Mouse (Mus musculus) forebrain, embryonic 12.5 days (tissue): ENCODE data around the gene Fosb. TPM values are rescaled to one million over a fixed set of nuclear protein-coding genes. Genes with fewer than 3 reads are reported as not detected.

ENCODE experiments used
- ATAC-seq: fragments of 200-750 bp; cut with Nextera tagmentation; 2 replicates; pipeline ENCODE4 v1.8.0; 2017; ENCODE audit warnings: moderate TSS enrichment; ENCODE audit not compliant: low FRiP score
- H3K27ac ChIP-seq: fragments of 300-500 bp; sonication (generic); 2 replicates; pipeline ENCODE4 v1.5.1; 2016; ENCODE audit warnings: mild to moderate bottlenecking
- H3K27me3 ChIP-seq: fragments of 300-500 bp; sonication (generic); 2 replicates; pipeline ENCODE4 v1.6.1; 2016; ENCODE audit warnings: mild to moderate bottlenecking
- H3K36me3 ChIP-seq: fragments of 300-500 bp; sonication (generic); replicated peaks from 2 replicates; pipeline ENCODE4 v1.6.1; 2016; ENCODE audit warnings: mild to moderate bottlenecking
- H3K4me1 ChIP-seq: fragments of 300-500 bp; sonication (generic); 2 replicates; pipeline ENCODE4 v1.6.1; 2016
- H3K4me2 ChIP-seq: fragments of 300-500 bp; sonication (generic); 2 replicates; pipeline ENCODE4 v1.6.1; 2016; ENCODE audit warnings: mild to moderate bottlenecking, moderate library complexity
- H3K4me3 ChIP-seq: fragments of 300-500 bp; sonication (generic); replicated peaks from 2 replicates; pipeline ENCODE4 v1.5.1; 2016; ENCODE audit warnings: mild to moderate bottlenecking
- H3K9ac ChIP-seq: fragments of 300-500 bp; sonication (generic); 2 replicates; pipeline ENCODE4 v1.6.1; 2016; ENCODE audit warnings: mild to moderate bottlenecking
- H3K9me3 ChIP-seq: fragments of 300-500 bp; sonication (generic); 2 replicates; pipeline ENCODE4 v1.6.1; 2016
- WGBS: fragments of 180-500 bp; shearing (Covaris S2); methylation state at CpG from one replicate; pipeline ENCODE4 v1.1.7; 2016; 5-methylcytosine and 5-hydroxymethylcytosine counted together
- polyA plus RNA-seq: library from polyadenylated mRNA; unstranded; fragments of >200 nt; fragmentation: Nextera tagmentation; extraction: Ambion mirVana; gene quantifications from 2 replicates; pipeline ENCODE4 v1.2.1, GENCODE M21; 2016

Gene Fosb
- polyA plus RNA-seq, 1 experiment from 2014 or later: not detected

DNA sequence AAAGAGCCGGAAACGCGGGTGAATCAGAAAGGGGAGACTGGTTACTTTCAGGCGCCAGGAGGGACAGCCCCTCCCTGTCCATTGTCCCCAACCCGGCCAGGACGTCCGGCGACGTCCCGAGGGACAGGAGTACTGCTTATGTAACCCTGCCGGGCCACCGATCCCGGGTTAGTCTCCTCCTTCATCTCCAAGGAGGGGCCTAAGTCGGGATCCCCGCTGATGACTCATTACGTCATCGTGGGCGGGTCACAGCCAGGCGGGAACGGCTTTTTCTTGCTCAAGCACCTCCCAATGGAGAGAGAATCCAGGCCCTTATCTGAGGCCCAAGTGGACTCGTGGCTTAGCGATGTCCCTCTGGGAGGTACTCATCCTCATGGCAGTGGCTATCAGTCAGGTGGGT, 17.3 kb upstream of the Fosb start:
- peak; percentile 77 for ATAC-seq
- Histone ChIP-seq H3K36me3 (no peaks in the 10 kb centered on the region), H3K27me3 (peaks cover 7% of the 10 kb centered on the region; the same call in 1 of the 2 replicates), H3K4me3 (peak overlapping the region; percentile 37), H3K4me1 (peaks cover 24% of the 10 kb centered on the region), H3K27ac (peak overlapping the region; percentile 60), H3K4me2 (peak overlapping the region; percentile 65), H3K9me3 (no peaks in the 10 kb centered on the region), H3K9ac (peak overlapping the region; percentile 26; the same call in 1 of the 2 replicates)
- WGBS: 0% methylated on average over 22 of the region's 22 CpGs

DNA sequence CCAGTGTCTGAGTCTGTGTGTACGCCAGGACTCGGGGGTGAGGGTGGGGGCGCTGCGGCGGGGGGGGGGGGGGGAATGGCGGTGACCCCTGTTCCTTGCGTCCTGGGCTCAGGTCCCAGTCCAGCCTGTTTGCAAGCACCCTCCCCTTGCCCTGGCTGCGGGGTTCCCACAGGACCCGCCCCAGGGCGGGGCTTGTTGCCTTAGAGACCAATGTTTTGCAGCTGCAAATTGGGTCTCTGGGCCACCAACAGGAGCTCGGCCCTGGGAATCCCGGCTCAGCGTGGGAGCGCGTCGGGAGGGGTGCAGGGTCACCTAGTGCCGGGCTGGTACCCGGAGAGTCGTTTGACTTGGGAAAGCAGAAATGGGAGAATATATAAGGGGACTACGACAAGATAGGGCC, 16.5 kb upstream of the Fosb start:
- Histone ChIP-seq H3K4me3 (peak overlapping the region; percentile 37), H3K27me3 (peaks cover 7% of the 10 kb centered on the region; the same call in 1 of the 2 replicates), H3K27ac (peak overlapping the region; percentile 60), H3K4me1 (peaks cover 24% of the 10 kb centered on the region), H3K9me3 (no peaks in the 10 kb centered on the region), H3K36me3 (no peaks in the 10 kb centered on the region), H3K4me2 (peak overlapping the region; percentile 65), H3K9ac (no peak overlapping the region)
- ATAC-seq: peak; percentile 77
- 0% methylated on average over 19 of the region's 20 CpGs for WGBS

DNA sequence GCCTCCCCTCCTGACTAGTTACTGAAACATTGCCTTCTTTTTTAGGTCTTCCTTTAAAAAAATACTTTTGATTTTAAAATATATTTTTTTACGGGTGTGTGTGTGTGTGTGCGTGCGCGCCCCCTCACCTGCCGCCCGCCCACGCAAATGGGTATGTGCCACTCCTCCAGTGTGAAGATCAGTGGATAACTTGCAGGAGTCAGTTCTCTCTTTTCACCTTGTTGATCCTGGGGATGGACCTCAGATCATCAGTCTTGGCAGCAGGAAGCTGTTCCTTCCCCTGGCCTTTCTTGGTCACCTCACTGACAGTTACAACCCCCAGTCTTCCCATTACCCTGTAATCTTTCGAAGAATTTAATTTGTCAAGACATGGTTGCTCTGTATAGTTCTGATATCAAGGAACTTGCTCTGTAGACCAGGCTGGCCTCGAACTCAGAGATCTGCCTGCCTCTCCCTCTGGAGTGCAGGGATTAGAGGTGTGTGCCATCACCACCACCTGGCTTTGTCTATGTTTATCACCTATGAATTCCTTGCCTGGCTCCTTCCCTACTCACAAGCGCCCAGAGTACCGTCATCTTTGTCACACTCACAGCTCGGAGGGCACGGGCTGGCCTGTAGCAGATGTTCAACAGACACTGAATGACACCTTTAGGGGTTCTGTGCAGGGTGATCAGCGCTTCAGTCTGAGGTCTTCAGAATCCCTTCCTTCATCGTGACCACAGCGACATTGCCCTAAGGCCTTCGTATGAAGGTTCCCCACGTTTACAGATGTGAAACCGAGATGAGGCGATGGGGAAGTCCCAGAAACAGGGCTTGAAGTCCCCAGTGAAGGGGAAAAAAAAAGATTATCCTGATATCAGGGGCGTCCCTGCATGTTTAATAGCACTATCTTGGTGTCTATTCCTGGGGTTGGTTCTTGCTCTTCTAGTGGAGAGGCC, 15.7 kb upstream of the Fosb start:
- H3K4me2 ChIP-seq: peak overlapping the region; percentile 65
- H3K9me3 ChIP-seq: no peaks in the 10 kb centered on the region
- H3K36me3 ChIP-seq: no peaks in the 10 kb centered on the region
- H3K4me3 ChIP-seq: no peak overlapping the region
- ATAC-seq: no peak
- peaks cover 26% of the 10 kb centered on the region for H3K4me1 ChIP-seq
- H3K27ac ChIP-seq: no peak overlapping the region
- WGBS: 75% methylated on average over 21 of the region's 21 CpGs
- peaks cover 7% of the 10 kb centered on the region; the same call in 1 of the 2 replicates for H3K27me3 ChIP-seq
- H3K9ac ChIP-seq: no peak overlapping the region

DNA sequence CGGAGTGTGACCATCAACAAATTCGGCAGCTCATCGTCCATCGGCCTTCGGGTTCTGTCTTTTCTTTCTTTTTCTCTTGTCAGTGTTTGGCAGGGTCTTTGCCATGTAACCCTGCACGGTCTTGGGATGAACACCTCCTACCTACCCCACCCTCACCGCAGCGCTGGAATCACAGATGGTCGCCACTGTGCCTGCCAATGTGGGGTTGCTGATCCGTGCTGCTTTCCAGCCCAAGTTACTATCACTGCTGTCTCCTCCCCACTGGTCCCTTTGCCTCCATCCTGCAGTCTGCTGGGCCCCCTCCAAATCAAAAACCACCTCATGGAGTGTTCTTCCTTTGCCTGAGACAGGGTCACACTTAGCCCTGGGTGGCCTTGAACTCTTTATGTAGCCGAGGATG, 14.4 kb upstream of the Fosb start:
- WGBS: 85% methylated on average over 11 of the region's 11 CpGs
- Histone ChIP-seq H3K36me3 (no peaks in the 10 kb centered on the region), H3K4me2 (no peak overlapping the region), H3K9me3 (no peaks in the 10 kb centered on the region), H3K9ac (no peak overlapping the region), H3K4me3 (no peak overlapping the region), H3K4me1 (peaks cover 36% of the 10 kb centered on the region), H3K27me3 (peaks cover 9% of the 10 kb centered on the region; the same call in 1 of the 2 replicates), H3K27ac (no peak overlapping the region)
- no peak for ATAC-seq

DNA sequence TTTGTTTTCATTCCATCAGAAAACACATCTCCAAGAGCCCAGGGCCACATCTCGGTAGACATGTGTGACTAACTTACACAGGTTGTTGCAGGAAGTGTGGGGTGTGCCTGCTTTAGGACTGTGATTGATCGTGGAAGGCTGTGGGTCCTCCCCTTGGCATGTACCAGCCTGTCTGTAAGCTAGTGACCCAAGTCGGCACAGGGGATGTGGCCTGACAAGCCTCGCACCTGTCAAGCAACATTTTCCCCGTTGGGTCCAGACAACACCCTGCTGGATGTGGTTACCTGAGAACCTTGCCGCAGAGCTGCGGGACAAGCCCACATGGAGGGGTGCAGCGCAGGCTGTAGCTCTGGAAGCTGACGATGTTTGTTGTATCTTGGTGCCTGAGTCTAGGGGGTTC, 12.6 kb upstream of the Fosb start:
- 63% methylated on average over 9 of the region's 9 CpGs for WGBS
- Histone ChIP-seq H3K36me3 (no peaks in the 10 kb centered on the region), H3K4me1 (peaks cover 33% of the 10 kb centered on the region), H3K4me2 (no peak overlapping the region), H3K4me3 (no peak overlapping the region), H3K9me3 (no peaks in the 10 kb centered on the region), H3K27me3 (peaks cover 22% of the 10 kb centered on the region), H3K9ac (no peak overlapping the region), H3K27ac (no peak overlapping the region)
- no peak for ATAC-seq

DNA sequence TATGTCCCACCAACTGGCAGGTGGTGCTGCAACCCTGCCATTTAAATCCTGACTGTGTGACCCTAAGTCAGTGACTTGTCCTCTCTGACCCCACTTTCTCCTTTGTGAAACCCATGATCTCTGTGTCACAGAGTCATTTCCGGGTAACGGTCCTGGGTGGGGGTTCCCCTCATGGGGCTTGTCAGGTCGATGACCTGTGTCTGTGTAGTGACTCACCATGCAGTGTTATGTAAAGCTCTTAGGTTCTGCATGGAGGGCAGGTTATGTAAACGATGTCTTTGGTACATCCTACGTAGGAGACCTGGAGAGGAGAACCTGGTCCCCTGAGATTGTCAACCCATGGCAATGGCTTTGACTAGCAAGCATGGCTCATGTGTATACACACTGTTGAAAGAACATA, 11.6 kb upstream of the Fosb start:
- WGBS: 73% methylated on average over 5 of the region's 5 CpGs
- peaks cover 29% of the 10 kb centered on the region for H3K27me3 ChIP-seq
- no peak for ATAC-seq
- no peak overlapping the region for H3K4me2 ChIP-seq
- peaks cover 25% of the 10 kb centered on the region for H3K4me1 ChIP-seq
- H3K36me3 ChIP-seq: no peaks in the 10 kb centered on the region
- H3K4me3 ChIP-seq: no peak overlapping the region
- no peak overlapping the region for H3K27ac ChIP-seq
- no peak overlapping the region for H3K9ac ChIP-seq
- H3K9me3 ChIP-seq: no peaks in the 10 kb centered on the region

DNA sequence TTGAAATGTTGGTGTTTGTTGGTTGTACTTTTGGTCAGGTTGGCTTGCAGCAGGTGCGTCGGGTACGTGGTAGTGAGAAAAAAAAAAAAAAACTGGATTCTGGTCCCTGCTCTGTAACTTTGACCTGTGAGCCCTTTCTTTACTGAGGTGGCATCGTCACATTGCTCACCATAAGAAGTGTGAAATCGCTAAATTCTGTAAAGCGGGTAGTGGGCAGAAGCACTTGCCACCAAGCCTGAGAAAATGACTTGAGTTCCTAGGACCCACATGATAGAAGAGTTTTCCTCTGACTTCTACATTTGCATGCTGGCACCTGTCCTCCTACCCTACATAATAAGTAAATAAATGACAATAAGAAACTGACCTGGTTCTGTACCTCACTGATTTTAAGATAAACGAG, 10.8 kb upstream of the Fosb start:
- 41% methylated on average over 7 of the region's 7 CpGs for WGBS
- Histone ChIP-seq H3K27ac (0 out of 2 replicates have a peak overlapping the region, but pooled peaks have one; percentile 14), H3K4me3 (no peak overlapping the region), H3K36me3 (no peaks in the 10 kb centered on the region), H3K4me1 (peaks cover 20% of the 10 kb centered on the region), H3K9ac (no peak overlapping the region), H3K27me3 (peaks cover 29% of the 10 kb centered on the region), H3K9me3 (no peaks in the 10 kb centered on the region), H3K4me2 (peak overlapping the region; percentile 80)
- ATAC-seq: no peak

DNA sequence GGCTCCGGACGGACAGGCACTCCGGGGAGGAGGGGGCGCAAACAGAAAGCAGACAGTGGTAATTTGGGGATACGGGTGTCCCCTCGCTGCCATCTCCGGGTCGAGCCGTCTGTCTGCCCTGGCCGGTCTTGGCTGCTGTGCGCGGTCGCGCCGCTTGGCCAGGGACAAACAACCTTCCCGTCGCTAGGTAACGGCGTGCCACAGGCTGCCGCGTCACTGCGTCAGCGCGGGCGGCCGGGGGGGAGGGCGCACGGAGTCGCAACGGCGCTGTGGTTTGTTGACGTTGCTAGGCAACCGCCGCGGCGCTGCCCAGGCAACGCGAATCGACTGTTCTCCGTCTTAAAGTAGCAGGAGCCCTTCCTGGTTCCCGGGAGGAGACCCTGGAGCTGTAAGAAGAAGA, 10.1 kb upstream of the Fosb start:
- Histone ChIP-seq H3K9ac (peak overlapping the region; percentile 56), H3K27ac (0 out of 2 replicates have a peak overlapping the region, but pooled peaks have one; percentile 14), H3K9me3 (no peaks in the 10 kb centered on the region), H3K27me3 (peaks cover 33% of the 10 kb centered on the region), H3K4me2 (peak overlapping the region; percentile 80), H3K4me3 (peak overlapping the region; percentile 50), H3K36me3 (no peaks in the 10 kb centered on the region), H3K4me1 (peaks cover 19% of the 10 kb centered on the region)
- under 1% methylated on average over 41 of the region's 41 CpGs for WGBS
- peak; percentile 96 for ATAC-seq

DNA sequence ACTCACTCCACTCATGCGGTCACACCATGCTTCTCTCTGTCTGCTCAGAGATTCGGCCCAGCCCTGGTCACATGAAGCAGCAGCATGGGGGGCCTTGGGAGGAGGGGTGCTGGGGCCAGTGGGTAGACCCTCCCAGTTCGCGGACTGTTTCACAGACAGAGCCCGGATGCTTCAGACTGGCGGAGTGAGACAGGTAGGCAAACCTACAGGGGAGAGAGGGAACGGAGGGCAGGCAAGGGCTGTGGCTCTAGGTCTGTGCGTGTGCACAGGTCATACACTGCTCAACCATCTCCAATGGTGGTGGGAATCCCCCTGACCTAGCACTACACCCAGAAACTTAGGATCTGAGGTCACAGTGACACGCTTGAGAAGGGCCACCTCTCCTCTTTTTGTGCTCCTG, 9.6 kb upstream of the Fosb start:
- H3K36me3 ChIP-seq: no peaks in the 10 kb centered on the region
- no peaks in the 10 kb centered on the region for H3K9me3 ChIP-seq
- peak overlapping the region; percentile 56 for H3K9ac ChIP-seq
- ATAC-seq: peak; percentile 69
- peaks cover 38% of the 10 kb centered on the region for H3K27me3 ChIP-seq
- H3K27ac ChIP-seq: no peak overlapping the region
- H3K4me3 ChIP-seq: peak overlapping the region; percentile 50
- 22% methylated on average over 9 of the region's 9 CpGs for whole genome bisulfite sequencing
- peak overlapping the region; percentile 80 for H3K4me2 ChIP-seq
- peaks cover 19% of the 10 kb centered on the region for H3K4me1 ChIP-seq

DNA sequence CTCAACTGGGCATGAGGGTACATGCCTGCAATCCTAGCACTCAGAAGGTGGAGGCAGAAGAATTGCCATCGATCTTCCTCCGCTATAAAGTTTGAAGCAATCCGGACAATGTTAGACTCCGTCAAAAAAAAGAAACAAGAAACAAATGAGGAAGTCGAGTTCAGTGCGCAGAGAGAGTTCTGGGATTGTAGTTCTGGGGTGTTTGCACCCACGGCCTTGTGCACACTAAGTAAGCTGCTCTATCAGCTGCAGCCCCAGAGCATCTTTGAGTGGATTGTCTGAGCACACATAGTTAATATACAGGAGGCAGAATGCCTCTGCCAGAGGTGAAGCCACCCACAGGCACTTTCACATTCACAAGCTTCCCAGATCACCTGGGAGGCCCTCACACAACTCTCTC, 8.8 kb upstream of the Fosb start:
- no peaks in the 10 kb centered on the region for H3K36me3 ChIP-seq

DNA sequence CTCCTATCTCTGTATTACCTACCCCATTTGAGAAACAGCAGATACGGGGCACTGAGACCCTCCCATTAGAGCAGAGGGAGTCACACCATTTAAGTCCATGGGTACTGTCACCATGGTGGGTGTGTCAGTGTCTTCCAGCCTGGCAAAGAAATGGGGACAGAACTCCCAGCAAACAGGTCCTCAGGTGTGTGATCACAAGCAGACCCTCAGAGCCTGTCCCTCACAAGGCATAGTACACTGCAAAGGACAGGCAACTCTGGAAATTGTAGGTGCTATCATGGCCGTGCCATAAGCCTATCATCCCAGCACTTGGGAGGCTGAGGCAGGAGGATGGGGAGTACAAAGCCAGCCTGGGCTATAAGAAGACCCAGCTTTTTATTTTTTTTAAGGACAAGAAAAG, 8.3 kb upstream of the Fosb start:
- Histone ChIP-seq H3K9ac (no peak overlapping the region), H3K4me2 (no peak overlapping the region), H3K27me3 (peaks cover 44% of the 10 kb centered on the region), H3K4me1 (peaks cover 19% of the 10 kb centered on the region), H3K36me3 (no peaks in the 10 kb centered on the region), H3K27ac (no peak overlapping the region), H3K9me3 (no peaks in the 10 kb centered on the region), H3K4me3 (no peak overlapping the region)
- WGBS: 74% methylated on average over 2 of the region's 2 CpGs
- no peak for ATAC-seq

More for the DNA sequence above, 8.8 kb upstream of the Fosb start:
- H3K27ac ChIP-seq: no peak overlapping the region
- H3K9ac ChIP-seq: no peak overlapping the region
- no peak overlapping the region for H3K4me3 ChIP-seq
- H3K27me3 ChIP-seq: peaks cover 41% of the 10 kb centered on the region
- no peak for ATAC-seq
- 83% methylated on average over 7 of the region's 7 CpGs for WGBS
- peaks cover 19% of the 10 kb centered on the region for H3K4me1 ChIP-seq
- no peaks in the 10 kb centered on the region for H3K9me3 ChIP-seq
- no peak overlapping the region for H3K4me2 ChIP-seq

DNA sequence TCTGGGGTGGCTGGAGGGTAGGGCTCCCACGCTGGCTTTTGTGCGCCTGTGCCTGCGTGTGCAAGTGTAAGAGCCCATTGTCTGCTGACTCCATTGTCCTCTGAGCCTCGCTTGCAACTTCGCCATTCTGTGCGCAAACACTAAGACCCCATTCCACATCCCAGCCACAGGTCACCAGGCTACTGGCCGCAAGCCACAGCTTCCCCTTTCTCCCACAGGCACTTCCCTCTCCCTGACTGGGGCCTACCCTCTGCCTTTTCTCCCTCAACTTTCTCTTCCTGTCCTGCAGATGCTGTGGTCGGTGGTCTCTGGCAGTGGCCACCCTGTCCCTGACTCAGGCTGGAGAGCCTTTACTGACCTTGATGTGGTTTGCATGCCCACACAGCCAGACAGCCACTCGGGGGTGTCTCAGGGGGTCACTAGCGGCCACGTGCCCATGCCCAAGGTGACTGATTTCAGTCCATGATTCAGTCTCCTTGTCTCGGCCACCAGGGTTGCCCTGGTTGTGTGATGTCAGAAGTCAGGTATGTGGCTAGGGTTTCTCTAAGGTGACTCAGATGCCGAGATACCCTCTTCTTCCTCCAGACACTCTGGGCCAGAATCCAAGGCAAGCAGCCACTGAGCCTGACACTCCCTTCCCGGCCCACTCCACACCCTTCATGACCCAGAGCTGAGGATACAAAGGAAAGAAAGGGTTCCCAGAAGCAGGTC, 6.8 kb upstream of the Fosb start:
- WGBS: 41% methylated on average over 14 of the region's 14 CpGs
- Histone ChIP-seq H3K4me1 (peaks cover 19% of the 10 kb centered on the region), H3K4me2 (no peak overlapping the region), H3K9ac (no peak overlapping the region), H3K27ac (no peak overlapping the region), H3K36me3 (no peaks in the 10 kb centered on the region), H3K4me3 (no peak overlapping the region), H3K9me3 (no peaks in the 10 kb centered on the region), H3K27me3 (peaks cover 49% of the 10 kb centered on the region)
- no peak for ATAC-seq
